Mouse (Mus musculus) liver, embryonic 14.5 days (tissue): ENCODE measurements around the gene Slc13a3. TPM values are rescaled to one million over a fixed set of nuclear protein-coding genes. Genes with fewer than 3 reads are reported as not detected.

Source experiments
- ATAC-seq: fragments of 200-750 bp; cut with Nextera tagmentation; 2 replicates; pipeline ENCODE4 v1.8.0; 2017; ENCODE audit warnings: moderate number of reproducible peaks, mild to moderate bottlenecking, moderate library complexity; ENCODE audit not compliant: insufficient read depth
- DNase-seq, 3 experiments: peaks; one replicate each; pipeline ENCODE4 v3.0.0-alpha.2; 2012 to 2013; ENCODE audit warnings: low read depth in 3 of 3, low spot score in 3 of 3
- H3K27ac ChIP-seq: fragments of 300-500 bp; sonication (generic); 2 replicates; pipeline ENCODE4 v1.5.1; 2014; ENCODE audit warnings: moderate library complexity, mild to moderate bottlenecking, control low read depth, inconsistent platforms
- H3K27me3 ChIP-seq: fragments of 300-500 bp; sonication (generic); 2 replicates; pipeline ENCODE4 v1.6.1; 2014; ENCODE audit warnings: mild to moderate bottlenecking, low read length, moderate library complexity; ENCODE audit not compliant: control insufficient read depth, insufficient read depth
- H3K36me3 ChIP-seq: fragments of 300-500 bp; sonication (generic); replicated peaks from 2 replicates; pipeline ENCODE4 v1.6.1; 2014; ENCODE audit warnings: low read depth; ENCODE audit not compliant: control insufficient read depth, insufficient read depth
- H3K4me1 ChIP-seq, 2 experiments: fragments of 200-500 bp in 1 of 2; fragments of 300-500 bp in 1 of 2; sonication (generic) in 1 of 2; replicated peaks; 2 replicates each; pipeline ENCODE4 v1.6.1; 2012 to 2014; ENCODE audit warnings: antibody characterized with exemption in 1 of 2, inconsistent platforms in 1 of 2, low read length in 1 of 2; ENCODE audit not compliant: control insufficient read depth in 2 of 2, insufficient read depth in 2 of 2
- H3K4me2 ChIP-seq: fragments of 300-500 bp; sonication (generic); 2 replicates; pipeline ENCODE4 v1.6.1; 2014; ENCODE audit warnings: low read depth, mild to moderate bottlenecking, control low read depth, moderate library complexity
- H3K4me3 ChIP-seq, 2 experiments: fragments of 200-500 bp in 1 of 2; fragments of 300-500 bp in 1 of 2; sonication (generic) in 1 of 2; 2 replicates each; pipeline ENCODE4 v1.5.1; 2012 to 2014; ENCODE audit warnings: low read depth in 2 of 2, low read length in 2 of 2, mild to moderate bottlenecking in 2 of 2, control low read depth in 1 of 2, inconsistent platforms in 1 of 2, moderate library complexity in 1 of 2; ENCODE audit not compliant: insufficient read depth in 1 of 2
- H3K9ac ChIP-seq: fragments of 300-500 bp; sonication (generic); replicated peaks from 2 replicates; pipeline ENCODE4 v1.6.1; 2014; ENCODE audit warnings: mild to moderate bottlenecking, control low read depth, moderate library complexity
- H3K9me3 ChIP-seq: fragments of 300-500 bp; sonication (generic); 2 replicates; pipeline ENCODE4 v1.6.1; 2016; ENCODE audit warnings: low read length, mixed read lengths; ENCODE audit not compliant: control insufficient read depth
- CTCF ChIP-seq: IDR thresholded peaks from 2 replicates; pipeline ENCODE4 v1.5.1; 2016; ENCODE audit warnings: antibody characterized with exemption, low read depth, control low read depth
- EP300 ChIP-seq: IDR thresholded peaks from 2 replicates; pipeline ENCODE4 v1.6.1; 2016; ENCODE audit warnings: antibody characterized with exemption, low read depth
- whole genome bisulfite sequencing: fragments of 180-500 bp; shearing (Covaris S2); extraction: QIAGEN DNeasy Blood & Tissue Kit; methylation state at CpG from one replicate; pipeline ENCODE4 v1.1.7; 2014; ENCODE audit not compliant: insufficient replicate concordance; 5-methylcytosine and 5-hydroxymethylcytosine counted together
- polyA plus RNA-seq, 2 experiments: library from polyadenylated mRNA; depleted of rRNA in 1 of 2; stranded (reverse) in 1 of 2; unstranded in 1 of 2; fragments of >200 nt; fragmentation: Nextera tagmentation in 1 of 2; extraction: Ambion mirVana in 1 of 2; gene quantifications; 2 replicates each; pipeline versions ENCODE4 v1.2.1 to v1.2.3; 2012 to 2014

Slc13a3 gene
- polyA plus RNA-seq, 2 experiments, result 3.2 to 7.7 TPM

DNA sequence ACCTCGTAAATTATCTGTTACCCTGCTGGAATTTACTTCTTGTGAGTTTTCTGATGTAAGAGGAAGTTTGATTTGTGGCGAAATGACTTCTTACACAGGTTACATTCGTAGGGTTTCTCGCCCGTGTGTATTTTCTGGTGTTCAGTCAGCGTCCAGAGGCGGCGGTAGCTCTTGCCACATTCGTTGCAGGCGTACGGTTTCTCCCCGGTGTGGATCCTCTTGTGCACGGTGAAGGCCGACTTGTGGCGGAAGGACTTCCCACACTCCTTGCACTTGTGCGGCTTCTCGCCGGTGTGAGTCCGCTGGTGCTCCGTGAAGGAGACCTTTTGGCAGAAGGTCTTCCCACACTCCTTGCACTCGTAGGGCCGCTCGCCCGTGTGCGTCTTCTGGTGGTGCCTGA lies 93.0 kb downstream of the Slc13a3 start:
- no peaks in the 10 kb centered on the region; the same call in 1 of the 2 replicates for H3K36me3 ChIP-seq
- DNase-seq (no peak), ATAC-seq (no peak)
- H3K9me3 ChIP-seq, result no peaks in the 10 kb centered on the region
- no peak overlapping the region for H3K9ac ChIP-seq
- H3K4me3 ChIP-seq, result no peak overlapping the region
- WGBS, result 88% methylated on average over 25 of the region's 25 CpGs
- H3K4me1 ChIP-seq, result no peaks in the 10 kb centered on the region; a peak in 1 of 4 replicates
- TF ChIP-seq EP300, result no peak
- no peak for TF ChIP-seq CTCF
- no peak overlapping the region for H3K4me2 ChIP-seq
- H3K27me3 ChIP-seq, result no peaks in the 10 kb centered on the region
- no peak overlapping the region for H3K27ac ChIP-seq

DNA sequence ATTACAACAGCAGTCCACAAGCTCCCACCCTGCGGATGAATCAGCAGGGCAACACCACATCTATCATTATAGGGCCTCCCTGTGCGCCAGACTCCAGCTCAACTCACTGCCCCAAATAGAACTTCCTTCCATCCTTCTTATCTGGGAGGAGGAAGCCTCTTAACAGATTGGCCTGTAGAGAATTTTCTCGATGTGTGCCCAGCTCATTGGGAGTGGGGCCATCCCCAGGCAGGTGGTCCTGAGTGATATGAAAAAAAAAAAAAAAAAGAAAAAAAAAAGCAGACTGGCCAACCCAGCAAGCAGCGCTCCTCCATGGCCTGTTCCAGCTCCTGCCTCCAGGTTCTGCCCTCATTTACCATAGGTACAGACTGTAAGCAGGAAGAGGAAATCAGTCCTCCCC lies 97.0 kb downstream of the Slc13a3 start:
- no peaks in the 10 kb centered on the region for H3K9me3 ChIP-seq

DNA sequence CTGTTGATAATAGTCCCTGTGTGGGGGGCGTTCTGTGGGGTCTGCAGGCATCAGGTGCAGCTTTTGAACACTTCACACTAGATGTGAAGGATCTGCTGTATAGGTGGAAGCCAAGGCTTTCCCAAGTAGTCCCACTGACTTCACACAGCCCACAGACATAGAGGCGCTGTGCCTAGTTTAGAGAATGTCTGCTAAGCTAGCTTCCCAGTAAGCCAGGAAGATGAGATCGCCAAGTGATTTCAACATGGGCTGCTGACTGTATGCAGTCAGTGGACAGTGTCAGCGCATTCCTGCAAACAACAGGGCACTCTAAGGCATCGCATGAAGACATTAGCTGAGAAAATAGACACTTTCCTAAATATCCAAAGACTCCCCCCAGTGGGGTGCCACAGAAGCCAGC lies 97.6 kb downstream of the Slc13a3 start:
- Histone ChIP-seq H3K4me3 (no peak overlapping the region), H3K27ac (no peak overlapping the region), H3K36me3 (no peaks in the 10 kb centered on the region; the same call in 1 of the 2 replicates), H3K9ac (no peak overlapping the region), H3K27me3 (no peaks in the 10 kb centered on the region), H3K4me1 (no peaks in the 10 kb centered on the region; a peak in 1 of 4 replicates), H3K9me3 (no peaks in the 10 kb centered on the region), H3K4me2 (no peak overlapping the region)
- ATAC-seq, result no peak
- TF ChIP-seq EP300 (no peak), CTCF (no peak)
- WGBS, result 57% methylated on average over 5 of the region's 5 CpGs
- DNase-seq, result no peak

More for the DNA sequence above, 97.0 kb downstream of the Slc13a3 start:
- DNase-seq (no peak), ATAC-seq (no peak)
- no peak overlapping the region for H3K27ac ChIP-seq
- H3K36me3 ChIP-seq, result no peaks in the 10 kb centered on the region; the same call in 1 of the 2 replicates
- H3K4me1 ChIP-seq, result no peaks in the 10 kb centered on the region; a peak in 1 of 4 replicates
- H3K27me3 ChIP-seq, result no peaks in the 10 kb centered on the region
- no peak overlapping the region for H3K4me3 ChIP-seq
- 18% methylated on average over 4 of the region's 4 CpGs for WGBS
- no peak overlapping the region for H3K4me2 ChIP-seq
- no peak for TF ChIP-seq EP300
- no peak for TF ChIP-seq CTCF
- H3K9ac ChIP-seq, result no peak overlapping the region

DNA sequence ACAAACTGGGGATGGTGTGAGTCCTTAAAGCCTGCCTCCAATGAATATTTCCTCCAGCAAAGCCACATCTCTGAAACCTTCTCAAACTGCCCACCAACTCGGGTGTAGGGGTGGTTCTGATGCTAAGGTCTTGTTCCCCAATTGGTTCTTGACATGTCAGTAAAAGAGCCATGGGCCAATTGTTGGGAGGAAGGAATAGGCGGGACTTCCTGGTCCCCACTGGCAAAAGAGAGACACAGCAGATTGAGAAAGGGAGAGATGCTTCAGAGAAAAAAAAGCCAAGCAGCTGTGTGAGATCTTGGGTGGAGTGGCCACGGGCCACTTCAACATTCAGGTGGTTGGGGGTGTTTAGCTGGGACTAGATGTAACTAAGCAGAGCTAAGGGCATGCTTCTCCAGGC lies 102.0 kb downstream of the Slc13a3 start:
- Histone ChIP-seq H3K27ac (no peak overlapping the region), H3K9me3 (no peaks in the 10 kb centered on the region), H3K36me3 (no peaks in the 10 kb centered on the region), H3K4me3 (no peak overlapping the region), H3K9ac (no peak overlapping the region), H3K4me2 (no peak overlapping the region), H3K4me1 (peaks cover 0 to 6% of the 10 kb centered on the region in 2 experiments; a peak in 1 of 4 replicates), H3K27me3 (peaks cover 5% of the 10 kb centered on the region)
- 17% methylated on average over 3 of the region's 3 CpGs for WGBS
- no peak for DNase-seq
- TF ChIP-seq EP300, result no peak
- ATAC-seq, result no peak

DNA sequence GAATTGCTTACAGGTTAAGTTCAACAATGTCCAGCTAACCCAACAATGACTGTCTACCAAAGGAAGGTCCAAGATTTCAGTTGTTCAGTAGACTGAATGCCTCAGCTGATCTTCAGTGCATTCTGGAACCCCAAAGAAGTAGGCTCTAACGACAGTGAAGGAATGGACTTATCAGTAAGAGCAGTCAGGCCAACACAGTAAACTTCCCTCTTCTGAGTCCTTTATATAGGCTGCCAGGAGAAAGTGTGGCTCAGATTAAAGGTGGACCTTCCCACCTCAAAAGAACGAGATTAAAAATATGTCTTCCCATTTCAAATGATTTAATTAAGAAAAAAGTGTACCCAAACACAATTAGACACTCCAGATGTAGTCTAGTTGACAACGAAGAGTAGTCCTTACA lies 102.7 kb downstream of the Slc13a3 start:
- no peak overlapping the region for H3K4me2 ChIP-seq
- no peaks in the 10 kb centered on the region for H3K36me3 ChIP-seq
- WGBS, result 31% methylated on average over 3 of the region's 3 CpGs
- no peak overlapping the region for H3K4me3 ChIP-seq
- DNase-seq (no peak), ATAC-seq (no peak)
- H3K9ac ChIP-seq, result no peak overlapping the region
- no peaks in the 10 kb centered on the region for H3K9me3 ChIP-seq
- no peak overlapping the region for H3K27ac ChIP-seq
- no peak for TF ChIP-seq EP300
- no peak for TF ChIP-seq CTCF
- peaks cover 5% of the 10 kb centered on the region for H3K27me3 ChIP-seq
- 0 out of 4 replicates have a peak, but pooled peaks cover 0 to 6% of the 10 kb centered on the region in 2 experiments for H3K4me1 ChIP-seq
